Mouse (Mus musculus) left cerebral cortex, postnatal 14 days (tissue): ENCODE results near the gene Crybb3. TPM values are rescaled to one million over a fixed set of nuclear protein-coding genes. Genes with fewer than 3 reads are reported as not detected.

Experiments used
- total RNA-seq, 2 experiments: library from RNA; stranded (reverse); gene quantifications; 2 replicates each; pipeline ENCODE4 v1.2.3; 2021

The Crybb3 gene
- total RNA-seq, 2 experiments from 2014 or later = 3.4 to 4.2 TPM

Other genes with a start within 250 kb of the Crybb3 start
- 1 to 10 TPM; 2.8 to 3.0 TPM for gene Myo18b, start 185.2 kb downstream of the Crybb3 start, total RNA-seq
- gene Grk3, start 65.8 kb downstream of the Crybb3 start, total RNA-seq = 10 to 100 TPM; 59.1 to 59.7 TPM
- gene Crybb2, start 11.5 kb downstream of the Crybb3 start, total RNA-seq = not detected
- 10 to 100 TPM; 55.8 to 63.6 TPM for gene 2900026A02Rik, start 139.7 kb upstream of the Crybb3 start, total RNA-seq
- gene Tmem211, start 145.3 kb upstream of the Crybb3 start, total RNA-seq = not detected
- gene Sgsm1, start 229.2 kb upstream of the Crybb3 start, total RNA-seq = 100 to 1,000 TPM; 100 to 110 TPM